12 mouse cellular contexts compared by ENCODE assay signal in the genomic region with DNA sequence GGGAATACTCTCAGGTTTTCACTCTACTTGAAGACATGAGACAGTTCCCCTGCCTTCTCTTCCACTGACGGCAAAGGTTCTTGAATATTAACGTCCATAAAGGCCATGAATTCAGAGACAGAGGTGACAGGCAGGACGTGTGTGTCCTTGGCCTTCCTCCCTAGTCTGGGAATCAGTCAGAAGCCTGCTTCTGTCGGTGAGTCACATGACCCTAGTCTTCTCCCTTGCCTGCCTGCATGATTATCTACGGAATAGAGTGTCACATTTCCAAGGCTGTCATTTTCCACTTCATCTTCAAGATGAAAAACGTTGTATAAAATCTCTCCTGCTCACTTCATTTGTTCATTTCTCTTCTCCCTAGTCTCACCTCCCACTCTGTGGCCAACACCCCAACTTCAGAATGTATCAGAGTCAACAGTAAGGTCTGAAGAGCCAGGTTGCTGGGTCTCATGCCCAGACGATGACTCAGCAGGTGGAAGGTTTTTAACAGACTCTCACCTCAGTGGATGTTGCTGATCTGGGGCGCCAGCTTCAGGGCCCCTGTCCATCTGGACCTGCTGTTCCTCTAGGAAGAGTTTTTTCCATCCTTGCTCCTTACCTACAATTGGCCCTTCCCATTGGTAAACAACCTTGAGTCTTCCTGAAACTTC. TPM values are rescaled to one million over a fixed set of nuclear protein-coding genes. Genes with fewer than 3 reads are reported as not detected.
DNase-seq lines count a peak whose midpoint lies in the region; ATAC-seq and TF ChIP-seq lines count a peak whose summit lies in the region.
"Had no signal": no experiment of that assay in that cellular context is flagged by ENCODE, and none has a peak within 500 bp of the region (broad histone marks: within the 10 kb centered on the region; RNA-seq: fewer than 3 reads in every experiment).

No protein-coding gene starts in this region.

- no peaks in the 10 kb centered on the region for H3K27me3 ChIP-seq in liver, postnatal 0 days (ENCODE audit: insufficient read depth, low read length)
- H3K27me3 ChIP-seq in liver, embryonic 13.5 days = no peaks in the 10 kb centered on the region
- H3K27me3 ChIP-seq: embryonic facial prominence, embryonic 13.5 days; midbrain, embryonic 12.5 days had no signal

- ATAC-seq in liver, postnatal 0 days = no peak
- peak; percentile 14; the same call in 1 of the 2 replicates for ATAC-seq in liver, embryonic 13.5 days (ENCODE audit: low read depth)
- ATAC-seq: hindbrain, embryonic 16.5 days had no signal

- H3K4me2 ChIP-seq in liver, postnatal 0 days (ENCODE audit: low read depth, low read length) = no peak overlapping the region
- H3K4me2 ChIP-seq in liver, embryonic 13.5 days = no peak overlapping the region
- H3K4me2 ChIP-seq: embryonic facial prominence, embryonic 13.5 days; midbrain, embryonic 12.5 days had no signal

- peak; percentile 56 for DNase-seq in liver
- DNase-seq in liver, postnatal 0 days = no peak
- peak; percentile 31 to 53 for DNase-seq in adrenal gland, postnatal 36 days
- peak; percentile 42 for DNase-seq in cerebellum, adult 8-10 months
- DNase-seq in liver, embryonic 13.5 days = no peak
- no peak for DNase-seq in gastrocnemius, postnatal 36 days
- no peak for DNase-seq in frontal cortex, adult 2 months (ENCODE audit: extremely low spot score in 1 of 2, low spot score in 1 of 2)
- DNase-seq: kidney, postnatal 4 days; thymus, postnatal 36 days had no signal

- intact Hi-C loops in gastrocnemius, postnatal 36 days (cut with DNase I) = no loop called here

- no peak overlapping the region for H3K27ac ChIP-seq in liver, postnatal 0 days (ENCODE audit: low read depth)
- peak overlapping the region; percentile 56 for H3K27ac ChIP-seq in liver, embryonic 13.5 days
- H3K27ac ChIP-seq: embryonic facial prominence, embryonic 13.5 days; midbrain, embryonic 12.5 days had no signal

- H3K4me3 ChIP-seq in liver, postnatal 0 days (ENCODE audit: low read depth, low read length) = no peak overlapping the region
- no peak overlapping the region for H3K4me3 ChIP-seq in liver, embryonic 13.5 days (replicated peaks)
- H3K4me3 ChIP-seq: embryonic facial prominence, embryonic 13.5 days; midbrain, embryonic 12.5 days had no signal

- no peak for TF ChIP-seq CTCF in liver, postnatal 0 days (IDR thresholded peaks at IDR 0.05; ENCODE audit: low read depth)

- H3K9ac ChIP-seq in liver, postnatal 0 days (replicated peaks) = no peak overlapping the region
- no peak overlapping the region for H3K9ac ChIP-seq in liver, embryonic 13.5 days
- H3K9ac ChIP-seq: embryonic facial prominence, embryonic 13.5 days; midbrain, embryonic 12.5 days had no signal

- H3K4me1 ChIP-seq in liver, postnatal 0 days (ENCODE audit: insufficient read depth) = peaks cover 20% of the 10 kb centered on the region
- H3K4me1 ChIP-seq in liver, embryonic 13.5 days (replicated peaks) = peaks cover 60% of the 10 kb centered on the region
- H3K4me1 ChIP-seq: embryonic facial prominence, embryonic 13.5 days; midbrain, embryonic 12.5 days had no signal

- no peak for TF ChIP-seq EP300 in liver, postnatal 0 days (IDR thresholded peaks at IDR 0.05; ENCODE audit: low read depth)

- no peaks in the 10 kb centered on the region for H3K9me3 ChIP-seq in liver, postnatal 0 days (ENCODE audit: low read length)
- H3K9me3 ChIP-seq in liver, embryonic 13.5 days (replicated peaks) = no peaks in the 10 kb centered on the region
- H3K9me3 ChIP-seq: embryonic facial prominence, embryonic 13.5 days; midbrain, embryonic 12.5 days had no signal

- 69% methylated on average over 8 of the region's 8 CpGs for WGBS in liver, postnatal 0 days (ENCODE audit: insufficient replicate concordance)
- WGBS in liver, embryonic 13.5 days (ENCODE audit: insufficient replicate concordance) = 58% methylated on average over 8 of the region's 8 CpGs

- peaks cover 56% of the 10 kb centered on the region for H3K36me3 ChIP-seq in liver, postnatal 0 days (replicated peaks; ENCODE audit: insufficient read depth, low read length)
- H3K36me3 ChIP-seq in liver, embryonic 13.5 days = peaks cover 48% of the 10 kb centered on the region
- H3K36me3 ChIP-seq: embryonic facial prominence, embryonic 13.5 days; midbrain, embryonic 12.5 days had no signal

RNA-seq across cellular contexts. Expression of gene Dapp1, which starts 19.5 kb away (rescaled TPM):
- polyA plus RNA-seq in liver, postnatal 0 days (2015; fragmentation: Nextera tagmentation; extraction: Ambion mirVana) = 9.6 and 10.3 TPM in 2 replicates
- 1 to 10 TPM; 3.5 to 6.9 TPM for total RNA-seq in adrenal gland, postnatal 36 days (2021)
- 14.0 and 20.3 TPM in 2 replicates for polyA plus RNA-seq in liver, embryonic 13.5 days (2015; fragmentation: Nextera tagmentation; extraction: Ambion mirVana)
- total RNA-seq in gastrocnemius, postnatal 36 days (2021) = 1 to 10 TPM; 1.2 to 1.3 TPM
- 5.4 and 6.4 TPM in 2 replicates for polyA plus RNA-seq in frontal cortex, adult 2 months (2012; rRNA removed)

RNA-seq across cellular contexts. Expression of gene Lamtor3, which starts 43.6 kb away (rescaled TPM):
- 44.3 and 46.5 TPM in 2 replicates for polyA plus RNA-seq in liver, postnatal 0 days (2015; fragmentation: Nextera tagmentation; extraction: Ambion mirVana)
- total RNA-seq in adrenal gland, postnatal 36 days (2021) = 10 to 100 TPM; 74.6 to 80.6 TPM
- 65.6 and 78.3 TPM in 2 replicates for polyA plus RNA-seq in liver, embryonic 13.5 days (2015; fragmentation: Nextera tagmentation; extraction: Ambion mirVana)
- 10 to 100 TPM; 45.2 to 48.5 TPM for total RNA-seq in gastrocnemius, postnatal 36 days (2021)
- 95.0 and 98.0 TPM in 2 replicates for polyA plus RNA-seq in frontal cortex, adult 2 months (2012; rRNA removed)

Comparison
In these comparisons a context has a peak if more than half of its experiments do, and no peak if none do; other contexts are left out.
1. DNase-seq: peak in liver (single experiment), adrenal gland, postnatal 36 days (2 of 2) and cerebellum, adult 8-10 months (single experiment); none in liver, postnatal 0 days (single experiment), liver, embryonic 13.5 days (single experiment), gastrocnemius, postnatal 36 days (0 of 2) and frontal cortex, adult 2 months (0 of 2).